Mouse (Mus musculus) liver, embryonic 14.5 days (tissue): ENCODE data around the gene Smoc1.

Experiments
- CTCF ChIP-seq: IDR thresholded peaks from 2 replicates; pipeline ENCODE4 v1.5.1; 2016; ENCODE audit warnings: antibody characterized with exemption, low read depth, control low read depth
- EP300 ChIP-seq: IDR thresholded peaks from 2 replicates; pipeline ENCODE4 v1.6.1; 2016; ENCODE audit warnings: antibody characterized with exemption, low read depth

DNA sequence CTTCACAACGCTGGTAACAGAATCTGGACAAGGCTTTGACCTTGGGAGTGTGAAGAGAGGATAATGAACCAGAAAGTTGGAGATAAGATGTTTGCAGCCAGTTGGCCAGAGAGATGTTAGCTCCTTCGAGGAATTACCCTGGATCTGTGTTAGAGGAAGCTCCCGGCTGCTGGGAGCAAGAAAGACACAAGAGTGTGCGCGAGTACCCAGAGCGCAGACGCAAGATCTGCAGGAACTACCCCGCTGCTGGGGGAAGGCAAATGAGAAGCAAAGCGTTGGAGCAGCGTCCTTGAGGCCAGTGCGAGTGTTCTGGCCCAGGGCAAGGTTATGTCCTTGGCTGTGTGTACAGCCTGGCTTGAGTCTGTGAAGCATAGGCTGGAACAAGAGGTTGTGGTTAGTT is 13.1 kb upstream of the Smoc1 start:
- TF ChIP-seq CTCF (no peak), EP300 (no peak)
